Mouse (Mus musculus): ENCODE data around the gene Atp11a. TPM values are rescaled to one million over a fixed set of nuclear protein-coding genes. Genes with fewer than 3 reads are reported as not detected.

The Atp11a gene
- total and polyA plus RNA-seq, 3 experiments, result 20.9 to 39.7 TPM; not detected in 1

GRCm38 (mm10) chr8:12880163-12880562 is 123.3 kb downstream of the Atp11a start:
- H3K79me2 ChIP-seq (ENCODE audit: control insufficient read depth, insufficient read depth, low read length, poor library complexity), result no peaks in the 10 kb centered on the region
- peak overlapping the region; percentile 49 for H3K9ac ChIP-seq (ENCODE audit: control insufficient read depth, low read depth, low read length, poor library complexity, severe bottlenecking)
- peak overlapping the region; percentile 54 for H3K27ac ChIP-seq (ENCODE audit: control insufficient read depth, low read depth, low read length)
- H3K9me3 ChIP-seq (replicated peaks; ENCODE audit: insufficient read depth, low read length), result no peaks in the 10 kb centered on the region
- peak; percentile 89 for DNase-seq (ENCODE audit: low read depth, low spot score)
- peaks cover 0 to 6% of the 10 kb centered on the region in 2 experiments; a peak in 2 of 4 replicates for H3K36me3 ChIP-seq (ENCODE audit: control insufficient read depth in 1 of 2, insufficient read depth in 2 of 2, low read length in 2 of 2)
- no peaks in the 10 kb centered on the region for H3K27me3 ChIP-seq (ENCODE audit: control insufficient read depth in 1 of 2, insufficient read depth in 2 of 2, low read length in 2 of 2)
- TF ChIP-seq GATA1 (IDR thresholded peaks at IDR 0.05; ENCODE audit: low read depth, low read length), result peak; percentile 84
- TF ChIP-seq POLR2A (IDR thresholded peaks at IDR 0.05; ENCODE audit: control insufficient read depth in 1 of 2, insufficient read depth in 1 of 2, low read depth in 1 of 2, low read length in 2 of 2, poor library complexity in 1 of 2), result 0 out of 4 replicates have a peak, but pooled peaks of 1 of the 2 experiments have one; percentile 30
- peak; percentile 85 for TF ChIP-seq ZNF384 (IDR thresholded peaks at IDR 0.05; ENCODE audit: low read depth, low read length)
- peak; percentile 49 for TF ChIP-seq TBP (IDR thresholded peaks at IDR 0.05; ENCODE audit: low read depth, low read length)
- peak; percentile 50; the same call in 1 of the 2 replicates for TF ChIP-seq TAL1 (IDR thresholded peaks at IDR 0.05; ENCODE audit: low read length)
- TF ChIP-seq HCFC1 (IDR thresholded peaks at IDR 0.05; ENCODE audit: low read depth, low read length), result peak; percentile 80
- TF ChIP-seq SIN3A (IDR thresholded peaks at IDR 0.05; ENCODE audit: low read length), result peak; percentile 100
- peak in 1 of 2 experiments; percentile 25; a peak in 1 of 4 replicates for TF ChIP-seq EP300 (IDR thresholded peaks at IDR 0.05; ENCODE audit: low read depth in 1 of 2, low read length in 2 of 2)
- no peak for TF ChIP-seq ZMIZ1 (IDR thresholded peaks at IDR 0.05; ENCODE audit: low read depth, low read length)
- no peak; the same call in 1 of the 2 replicates for TF ChIP-seq TCF12 (IDR thresholded peaks at IDR 0.05; ENCODE audit: low read depth, low read length)
- TF ChIP-seq CHD2 (IDR thresholded peaks at IDR 0.05; ENCODE audit: low read length), result no peak
- TF ChIP-seq ETS1 (IDR thresholded peaks at IDR 0.05; ENCODE audit: low read depth, low read length), result 0 out of 2 replicates have a peak, but pooled peaks have one; percentile 18
- TF ChIP-seq MAZ (IDR thresholded peaks at IDR 0.05; ENCODE audit: low read depth, low read length), result no peak
- peaks cover 7 to 14% of the 10 kb centered on the region in 2 experiments for H3K4me1 ChIP-seq (ENCODE audit: control insufficient read depth in 1 of 2, insufficient read depth in 2 of 2, low read length in 2 of 2)
- H3K4me3 ChIP-seq (ENCODE audit: control insufficient read depth in 1 of 2, insufficient read depth in 1 of 2, low read depth in 2 of 2, low read length in 2 of 2), result peak overlapping the region; percentile 28 to 51

- peaks cover 0 to 6% of the 10 kb centered on the region in 2 experiments; a peak in 2 of 4 replicates for H3K36me3 ChIP-seq (ENCODE audit: control insufficient read depth in 1 of 2, insufficient read depth in 2 of 2, low read length in 2 of 2)
- H3K9me3 ChIP-seq (replicated peaks; ENCODE audit: insufficient read depth, low read length), result no peaks in the 10 kb centered on the region
- no peaks in the 10 kb centered on the region for H3K27me3 ChIP-seq (ENCODE audit: control insufficient read depth in 1 of 2, insufficient read depth in 2 of 2, low read length in 2 of 2)
- H3K9ac ChIP-seq (ENCODE audit: control insufficient read depth, low read depth, low read length, poor library complexity, severe bottlenecking), result no peak overlapping the region
- TF ChIP-seq ELF1 (IDR thresholded peaks at IDR 0.05; ENCODE audit: low read depth, low read length) (no peak), ETS1 (IDR thresholded peaks at IDR 0.05; ENCODE audit: low read depth, low read length) (no peak), GABPA (IDR thresholded peaks at IDR 0.05; ENCODE audit: low read depth, low read length) (no peak), SIN3A (IDR thresholded peaks at IDR 0.05; ENCODE audit: low read length) (no peak), USF2 (IDR thresholded peaks at IDR 0.05; ENCODE audit: borderline replicate concordance in 1 of 2, insufficient read depth in 1 of 2, low read depth in 1 of 2, low read length in 2 of 2) (no peak), POLR2AphosphoS2 (IDR thresholded peaks at IDR 0.05; ENCODE audit: low read length) (no peak), CHD2 (IDR thresholded peaks at IDR 0.05; ENCODE audit: low read length) (no peak), ZC3H11A (IDR thresholded peaks at IDR 0.05; ENCODE audit: low read depth, low read length) (no peak), ZKSCAN1 (IDR thresholded peaks at IDR 0.05; ENCODE audit: low read depth, low read length) (no peak), UBTF (IDR thresholded peaks at IDR 0.05; ENCODE audit: borderline replicate concordance, insufficient read depth, low read depth, low read length) (no peak), MXI1 (IDR thresholded peaks at IDR 0.05; ENCODE audit: low read depth, low read length) (no peak), POLR2A (IDR thresholded peaks at IDR 0.05; ENCODE audit: control insufficient read depth in 1 of 2, insufficient read depth in 1 of 2, low read depth in 1 of 2, low read length in 2 of 2, poor library complexity in 1 of 2) (no peak), BHLHE40 (IDR thresholded peaks at IDR 0.05; ENCODE audit: borderline replicate concordance, low read depth, low read length) (no peak), EP300 (IDR thresholded peaks at IDR 0.05; ENCODE audit: low read depth in 1 of 2, low read length in 2 of 2) (no peak), KAT2A (conservative IDR thresholded peaks at IDR 0.05; ENCODE audit: low read depth, low read length) (no peak), TBP (IDR thresholded peaks at IDR 0.05; ENCODE audit: low read depth, low read length) (no peak), MYB (IDR thresholded peaks at IDR 0.05; ENCODE audit: low read depth, low read length) (no peak)
- no peak for DNase-seq (ENCODE audit: low read depth, low spot score)
- H3K27ac ChIP-seq (ENCODE audit: control insufficient read depth, low read depth, low read length), result no peak overlapping the region
- H3K4me3 ChIP-seq (ENCODE audit: control insufficient read depth in 1 of 2, insufficient read depth in 1 of 2, low read depth in 2 of 2, low read length in 2 of 2), result no peak overlapping the region
- no peaks in the 10 kb centered on the region for H3K79me2 ChIP-seq (ENCODE audit: control insufficient read depth, insufficient read depth, low read length, poor library complexity)
- H3K4me1 ChIP-seq (ENCODE audit: control insufficient read depth in 1 of 2, insufficient read depth in 2 of 2, low read length in 2 of 2), result peaks cover 7 to 14% of the 10 kb centered on the region in 2 experiments
Measured at GRCm38 (mm10) chr8:12883051-12884004, 126.5 kb downstream of the Atp11a start.
